ENCODE assay signal across 31 mouse cellular contexts in genomic region chr2:102331932-102332331, GRCm38 (mm10).
"Had no signal": no experiment of that assay in that cellular context is flagged by ENCODE, and none has a peak within 500 bp of the region (broad histone marks: within the 10 kb centered on the region; RNA-seq: fewer than 3 reads in every experiment).

No protein-coding gene starts in this region.

- H3K36me3 ChIP-seq: limb, embryonic 10.5 days; limb, embryonic 12.5 days; limb, embryonic 13.5 days; limb, embryonic 15.5 days; liver, embryonic 12.5 days; liver, embryonic 13.5 days; liver, embryonic 15.5 days; lung, embryonic 15.5 days; midbrain, embryonic 10.5 days; midbrain, embryonic 12.5 days; midbrain, embryonic 13.5 days; neural tube, embryonic 12.5 days had no signal

- H3K27ac ChIP-seq: left cerebral cortex, adult 2 months; limb, embryonic 10.5 days; limb, embryonic 12.5 days; limb, embryonic 13.5 days; limb, embryonic 15.5 days; liver, embryonic 12.5 days; liver, embryonic 13.5 days; liver, embryonic 14.5 days; liver, embryonic 15.5 days; lung, embryonic 15.5 days; macrophage; midbrain, embryonic 10.5 days; midbrain, embryonic 12.5 days; midbrain, embryonic 13.5 days; neural tube, embryonic 12.5 days had no signal

- H3K9ac ChIP-seq: limb, embryonic 12.5 days; limb, embryonic 13.5 days; limb, embryonic 15.5 days; liver, embryonic 12.5 days; liver, embryonic 13.5 days; liver, embryonic 14.5 days; liver, embryonic 15.5 days; liver, postnatal 0 days; lung, embryonic 14.5 days; lung, embryonic 15.5 days; midbrain, embryonic 12.5 days; midbrain, embryonic 13.5 days; neural tube, embryonic 12.5 days had no signal

- H3K9me3 ChIP-seq: limb, embryonic 10.5 days; limb, embryonic 12.5 days; limb, embryonic 13.5 days; limb, embryonic 15.5 days; liver, embryonic 12.5 days; liver, embryonic 13.5 days; liver, embryonic 15.5 days; lung, embryonic 15.5 days; megakaryocyte, embryonic 14.5 days; midbrain, embryonic 10.5 days; midbrain, embryonic 12.5 days; midbrain, embryonic 13.5 days; neural tube, embryonic 12.5 days had no signal

- H3K4me1 ChIP-seq: limb, embryonic 10.5 days; limb, embryonic 12.5 days; limb, embryonic 13.5 days; limb, embryonic 15.5 days; liver, embryonic 12.5 days; liver, embryonic 13.5 days; liver, embryonic 15.5 days; lung, embryonic 15.5 days; megakaryocyte, embryonic 14.5 days had no signal

- ATAC-seq: liver, embryonic 12.5 days; liver, postnatal 0 days; lung, postnatal 0 days; midbrain, embryonic 13.5 days; midbrain, embryonic 16.5 days had no signal

- H3K4me3 ChIP-seq: left cerebral cortex, adult 2 months; limb, embryonic 10.5 days; limb, embryonic 12.5 days; limb, embryonic 13.5 days; limb, embryonic 15.5 days; liver, embryonic 12.5 days; liver, embryonic 13.5 days; liver, embryonic 15.5 days; lung, embryonic 15.5 days; megakaryocyte, embryonic 14.5 days; midbrain, embryonic 10.5 days; midbrain, embryonic 12.5 days; midbrain, embryonic 13.5 days; myocyte; neural tube, embryonic 12.5 days had no signal

- DNase-seq: left cerebral cortex, postnatal 4 days; liver; liver, embryonic 13.5 days; liver, postnatal 0 days; lung, adult 18-20 months; lung, adult 2 months; lung, embryonic 14.5 days; lung, postnatal 10 days; lung, postnatal 14 days; lung, postnatal 36 days; lung, postnatal 4 days; midbrain, embryonic 14.5 days had no signal

- H3K27me3 ChIP-seq: limb, embryonic 12.5 days; limb, embryonic 13.5 days; limb, embryonic 15.5 days; liver, embryonic 12.5 days; liver, embryonic 13.5 days; liver, embryonic 15.5 days; lung, embryonic 15.5 days; megakaryocyte, embryonic 14.5 days; midbrain, embryonic 12.5 days; midbrain, embryonic 13.5 days; neural tube, embryonic 12.5 days had no signal

- H3K4me2 ChIP-seq: limb, embryonic 12.5 days; limb, embryonic 13.5 days; limb, embryonic 15.5 days; liver, embryonic 11.5 days; liver, embryonic 12.5 days; liver, embryonic 13.5 days; liver, embryonic 15.5 days; lung, embryonic 14.5 days; lung, embryonic 15.5 days; midbrain, embryonic 12.5 days; midbrain, embryonic 13.5 days; neural tube, embryonic 12.5 days had no signal
